Mouse (Mus musculus) duodenum, adult 2 months (tissue): Measurements from ENCODE around the gene Gm4969. TPM values are rescaled to one million over a fixed set of nuclear protein-coding genes. Genes with fewer than 3 reads are reported as not detected.

Source experiments
- polyA plus RNA-seq: library from polyadenylated mRNA; depleted of rRNA; stranded (reverse); fragments of >200 nt; gene quantifications from 2 replicates; pipeline ENCODE4 v1.2.3, GENCODE M21; 2012; ENCODE audit warnings: low replicate concordance; rRNA removed

Gm4969 gene
- not detected in 2 replicates for polyA plus RNA-seq

DNA sequence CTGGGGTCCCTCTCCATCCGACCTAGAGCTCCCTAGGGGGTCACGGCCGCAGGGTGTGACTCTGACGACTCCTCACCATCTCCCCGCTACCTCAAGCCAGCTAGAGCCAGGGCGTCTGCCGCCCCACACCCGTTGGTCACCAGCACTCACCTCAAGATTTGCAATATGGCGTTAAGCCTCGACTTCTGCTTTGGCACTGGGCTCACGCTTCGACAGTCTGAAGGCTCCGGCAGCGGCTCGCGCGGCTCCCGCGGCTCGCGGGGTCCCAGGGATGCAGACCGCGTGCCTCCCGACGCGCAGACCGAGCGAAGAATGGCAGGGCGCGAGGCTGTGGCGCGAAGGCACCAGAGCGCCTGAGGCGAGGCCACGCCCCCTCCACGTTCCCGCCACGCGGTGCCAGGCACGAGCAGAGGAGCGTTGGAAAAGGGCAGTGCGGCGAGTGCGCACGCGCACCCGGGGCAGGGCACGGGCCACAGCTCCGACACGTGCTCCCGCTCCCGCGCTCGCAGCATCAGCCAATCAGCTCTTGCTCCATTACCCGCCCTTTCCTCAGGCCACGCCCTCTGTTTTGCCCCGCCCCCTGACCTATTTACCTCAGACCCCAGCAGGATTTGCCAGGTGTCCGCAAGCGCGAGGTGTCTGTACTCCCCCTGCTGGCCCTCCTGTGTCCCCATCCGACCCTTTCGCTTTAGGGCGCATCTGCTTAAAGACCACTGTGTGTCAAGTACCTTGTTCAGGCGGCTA is at the start of gene Gm4969:
Gene Gm4969 (minus strand): TSS at position 341 of the 744 bp plus-strand sequence.

DNA sequence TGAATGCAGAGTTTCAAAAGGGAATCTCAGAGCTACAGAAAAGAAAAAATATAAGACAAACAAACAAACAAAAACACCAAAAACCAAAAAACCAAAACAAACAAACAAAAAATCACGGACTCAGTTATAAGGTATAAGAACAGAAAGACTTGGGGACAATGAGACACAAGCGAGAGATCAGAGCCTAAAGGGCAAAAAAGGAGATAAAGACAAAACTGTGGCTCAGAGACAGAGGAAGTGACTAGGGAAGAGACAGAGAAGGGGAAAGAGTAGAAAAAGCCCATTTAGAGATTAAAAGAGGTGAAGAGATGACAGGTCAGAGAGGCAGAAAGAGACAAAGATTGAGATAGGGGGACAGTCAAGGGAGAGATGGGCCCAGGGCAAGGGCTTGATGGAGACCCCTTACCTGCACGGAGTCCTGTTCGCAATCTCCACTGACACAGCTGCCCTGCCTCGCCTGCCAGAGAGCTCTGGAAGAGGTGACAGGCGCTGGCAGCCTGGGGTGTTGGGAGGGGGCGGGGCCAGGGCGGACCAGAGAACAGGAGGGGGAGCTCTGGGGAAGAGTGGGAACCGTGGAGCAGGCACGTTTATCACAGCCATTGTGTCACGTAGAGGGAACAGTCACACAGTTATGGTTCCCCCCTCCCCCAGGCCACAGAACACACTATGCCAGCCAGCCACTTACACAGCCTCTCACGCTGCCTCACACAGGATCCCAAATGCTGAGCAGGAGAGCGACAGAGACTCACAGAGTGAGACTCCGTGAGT is 47.7 kb upstream of the Gm4969 start, which contains the start of gene Gipr:
Gene Gipr (minus strand): TSS at position 472 of the 768 bp plus-strand sequence.

DNA sequence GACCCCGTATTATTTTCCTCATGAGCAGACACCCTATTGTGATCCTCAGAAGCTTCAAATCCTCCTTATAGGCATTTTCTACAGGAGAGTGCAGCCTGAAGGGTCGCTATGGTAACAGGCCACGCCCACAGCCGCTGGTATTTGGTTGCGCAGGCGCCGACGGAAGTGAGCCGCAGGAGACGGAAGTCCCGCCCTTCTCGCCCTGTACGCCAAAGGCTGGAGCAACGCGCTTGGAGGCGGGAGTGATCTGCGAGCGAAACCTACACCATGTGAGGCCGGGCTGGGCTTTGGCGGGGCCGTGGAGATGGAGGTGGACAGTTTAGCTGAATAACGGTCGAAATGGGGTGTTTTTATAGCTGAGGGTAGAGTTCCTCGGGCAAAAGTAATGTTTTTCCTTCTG is 31.5 kb upstream of the Gm4969 start, which contains the start of gene Snrpd2:
Gene Snrpd2 (plus strand): TSS at position 97 of the 400 bp plus-strand sequence.

DNA sequence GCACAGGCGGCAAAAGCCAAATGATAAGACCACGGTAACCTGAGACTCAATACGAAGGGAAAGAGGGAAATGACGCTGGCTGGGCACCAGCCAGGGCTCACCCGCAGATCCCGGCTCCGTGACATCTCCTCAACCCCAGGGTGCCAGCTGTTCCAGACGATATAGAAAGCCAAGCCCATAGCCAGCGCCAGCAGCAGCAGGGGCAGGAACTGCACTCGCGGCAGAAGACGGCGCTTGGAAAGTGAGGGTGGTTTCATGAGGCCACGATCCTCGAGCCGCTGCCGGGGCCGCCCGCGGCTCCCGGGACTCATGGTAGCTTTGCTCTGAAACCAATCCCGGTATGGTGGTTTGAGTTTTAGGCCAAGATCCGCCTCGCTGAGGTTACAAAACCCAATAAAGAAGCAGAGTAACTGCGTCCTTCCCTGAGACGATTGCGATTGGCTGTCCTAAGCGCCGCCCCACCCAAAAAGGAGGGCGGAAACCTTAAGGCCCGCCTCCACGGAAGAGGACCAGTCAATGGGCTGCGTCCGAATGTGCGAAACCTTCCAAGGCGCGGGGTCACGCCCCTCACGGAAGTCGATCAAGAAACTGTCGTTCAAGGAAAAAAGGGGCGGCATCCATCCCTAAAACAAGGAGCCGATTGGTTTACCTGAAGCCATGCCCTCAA is 30.8 kb upstream of the Gm4969 start, which contains the start of gene Qpctl:
Gene Qpctl (minus strand): TSS at position 417 of the 667 bp plus-strand sequence.

DNA sequence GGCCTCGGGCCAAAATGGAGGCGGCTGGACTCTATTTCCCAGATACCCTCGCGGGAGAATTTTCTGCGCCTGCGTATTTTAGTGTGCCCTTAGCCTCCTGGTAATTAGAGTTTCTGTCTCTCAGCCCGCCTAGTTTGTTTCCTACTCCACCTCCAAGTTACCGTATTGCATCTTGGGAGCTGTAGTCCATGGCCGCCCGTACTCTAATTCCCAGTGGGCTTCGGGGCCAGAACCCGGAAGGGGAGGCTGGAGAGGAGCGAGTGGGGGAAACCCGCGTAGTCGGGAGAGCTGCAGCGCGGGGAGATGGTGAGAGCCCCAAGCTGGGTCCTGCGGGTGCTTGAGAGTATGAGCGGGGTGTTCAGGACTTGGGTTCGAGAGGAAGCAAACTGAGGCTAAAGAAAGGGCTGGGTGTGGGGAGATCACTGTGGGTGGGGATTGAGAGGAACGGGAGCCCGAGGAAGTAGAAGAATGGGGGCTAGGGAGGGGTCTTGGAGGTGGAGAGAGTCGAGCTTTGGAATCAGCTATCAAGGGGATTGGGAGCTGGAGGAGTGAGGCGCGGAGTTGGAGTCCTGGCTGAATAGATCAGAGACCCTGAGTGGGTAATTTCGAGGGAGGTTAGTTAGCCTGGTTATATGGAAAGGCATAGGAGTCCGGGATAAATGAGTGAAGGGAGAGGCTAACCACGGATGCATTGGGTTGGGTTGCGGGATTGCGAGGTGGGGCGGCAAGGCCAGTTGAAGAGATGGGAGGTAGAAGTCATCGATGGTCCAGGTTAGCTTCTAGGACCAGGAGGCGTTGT is 1.7 kb upstream of the Gm4969 start, which contains the start of gene Fbxo46:
Gene Fbxo46 (plus strand): TSS at position 229 of the 799 bp plus-strand sequence.

DNA sequence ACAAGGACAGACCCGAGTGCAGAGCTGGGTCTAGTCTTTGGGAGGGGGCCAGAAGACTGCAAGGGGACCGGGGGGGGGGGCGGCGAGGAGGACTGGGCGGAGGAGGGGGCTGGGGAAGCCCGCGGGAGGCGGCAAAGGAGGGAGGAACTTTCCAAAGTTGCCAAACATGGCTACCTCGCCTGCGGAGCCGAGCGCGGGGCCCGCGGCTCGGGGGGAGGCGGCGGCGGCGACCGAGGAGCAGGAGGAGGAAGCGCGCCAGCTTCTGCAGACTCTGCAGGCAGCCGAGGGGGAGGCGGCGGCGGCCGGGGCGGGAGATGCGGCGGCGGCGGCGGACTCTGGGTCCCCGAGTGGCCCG is 23.7 kb downstream of the Gm4969 start, which contains the start of gene Six5:
Gene Six5 (plus strand): TSS at position 124 of the 355 bp plus-strand sequence.

DNA sequence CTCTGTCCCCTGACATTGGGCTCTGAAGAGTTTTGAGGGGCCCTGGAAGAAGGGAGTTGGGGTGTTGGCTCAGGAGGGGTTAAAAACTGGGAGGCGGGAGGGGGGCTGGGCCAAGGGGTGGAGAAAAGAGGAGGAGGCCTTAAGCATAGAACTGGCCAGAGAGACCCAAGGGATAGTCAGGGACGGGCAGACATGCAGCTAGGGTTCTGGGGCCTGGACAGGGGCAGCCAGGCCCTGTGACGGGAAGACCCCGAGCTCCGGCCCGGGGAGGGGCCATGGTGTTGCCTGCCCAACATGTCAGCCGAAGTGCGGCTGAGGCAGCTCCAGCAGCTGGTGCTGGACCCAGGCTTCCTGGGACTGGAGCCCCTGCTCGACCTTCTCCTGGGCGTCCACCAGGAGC is 34.5 kb downstream of the Gm4969 start, which contains the start of gene Dmpk:
Gene Dmpk (plus strand): TSS at position 149 of the 400 bp plus-strand sequence.

DNA sequence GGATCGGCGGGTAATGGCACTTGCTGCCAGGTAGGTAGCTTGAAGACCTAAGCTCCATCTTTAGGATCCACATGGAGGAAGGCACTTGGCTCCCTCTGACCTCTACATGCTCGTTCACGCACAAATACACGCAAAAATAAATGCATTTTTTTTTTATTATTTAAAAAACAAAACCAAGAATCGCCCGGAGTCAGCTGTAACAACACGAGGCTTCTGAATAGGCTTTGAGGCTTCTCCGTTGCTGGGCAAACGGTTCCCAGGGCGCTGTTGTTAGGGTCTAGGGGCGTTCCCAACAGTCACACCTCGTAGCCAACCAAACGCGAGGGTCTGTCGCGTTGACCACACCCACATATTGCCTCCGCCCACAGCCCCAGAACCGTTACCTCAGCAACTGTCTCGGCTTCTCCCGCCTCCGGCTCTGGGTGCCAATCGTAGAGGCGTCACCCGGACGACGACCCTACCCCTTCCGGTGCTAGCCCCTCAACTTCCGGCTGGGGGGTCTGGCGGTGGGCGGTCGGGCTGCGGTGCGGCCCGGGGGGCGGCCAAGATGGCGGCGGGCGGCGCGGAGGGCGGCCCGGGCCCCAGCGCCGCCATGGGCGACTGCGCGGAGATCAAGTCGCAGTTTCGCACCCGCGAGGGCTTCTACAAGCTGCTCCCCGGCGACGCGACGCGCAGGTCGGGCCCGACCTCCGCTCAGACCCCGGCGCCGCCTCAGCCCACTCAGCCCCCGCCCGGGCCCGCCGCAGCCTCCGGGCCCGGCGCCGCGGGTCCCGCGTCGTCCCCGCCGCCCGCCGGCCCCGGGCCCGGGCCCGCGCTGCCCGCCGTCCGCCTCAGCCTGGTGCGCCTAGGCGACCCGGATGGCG is 42.2 kb downstream of the Gm4969 start, which contains the start of gene Dmwd:
Gene Dmwd (plus strand): TSS at position 505 of the 863 bp plus-strand sequence.

DNA sequence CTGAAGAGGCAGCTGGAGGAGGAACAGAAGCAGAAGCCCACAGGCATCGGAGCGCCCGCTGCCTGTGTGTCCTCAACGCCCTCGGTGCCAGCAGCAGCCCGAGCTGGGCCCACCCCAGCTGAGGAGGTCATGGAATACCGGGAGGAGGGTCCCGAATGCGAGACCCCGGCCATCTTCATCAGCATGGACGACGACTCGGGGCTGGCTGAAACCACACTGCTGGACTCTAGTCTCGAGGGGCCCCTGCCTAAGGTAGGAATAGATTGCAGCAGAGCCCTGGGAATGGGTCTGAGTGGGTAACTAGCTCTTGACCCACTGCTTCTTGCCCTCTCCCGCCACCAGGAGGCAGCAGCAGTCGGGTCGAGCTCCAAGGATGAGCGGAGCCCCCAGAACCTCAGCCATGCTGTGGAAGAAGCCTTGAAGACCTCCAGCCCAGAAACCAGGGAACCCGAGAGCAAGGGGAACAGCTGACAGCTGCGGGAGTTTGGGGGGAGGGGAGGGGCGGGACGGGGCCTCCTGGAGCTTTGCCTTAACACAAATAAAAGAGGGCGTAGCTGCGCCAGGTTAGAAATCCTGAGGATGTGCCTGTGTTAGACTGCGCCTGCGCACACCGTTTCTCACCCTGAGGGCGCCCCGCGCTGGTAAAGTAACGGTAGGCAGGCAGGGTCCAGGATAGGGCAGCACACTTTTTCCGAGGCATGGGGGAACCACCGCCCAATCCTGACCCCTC is 64.0 kb downstream of the Gm4969 start, which contains the start of gene Rsph6a:
Gene Rsph6a (plus strand): TSS at position 644 of the 730 bp plus-strand sequence.

Other genes with a start within 250 kb of the Gm4969 start
- gene Pglyrp1, start 247.0 kb downstream of the Gm4969 start, polyA plus RNA-seq, result 561 and 1,240 TPM in 2 replicates
- gene Ccdc61, start 208.0 kb downstream of the Gm4969 start, polyA plus RNA-seq, result 19.3 and 30.1 TPM in 2 replicates
- 0.37 and 0.51 TPM in 2 replicates for gene Nova2, start 192.5 kb downstream of the Gm4969 start, polyA plus RNA-seq
- gene Nanos2, start 131.0 kb downstream of the Gm4969 start, polyA plus RNA-seq, result not detected in 2 replicates
- 3.6 and 3.9 TPM in 2 replicates for gene Mypop, start 127.1 kb downstream of the Gm4969 start, polyA plus RNA-seq
- 23.6 and 38.4 TPM in 2 replicates for gene Irf2bp1, start 114.3 kb downstream of the Gm4969 start, polyA plus RNA-seq
- gene Foxa3, start 94.8 kb downstream of the Gm4969 start, polyA plus RNA-seq, result 18.5 and 24.2 TPM in 2 replicates
- gene Sympk, start 94.0 kb downstream of the Gm4969 start, polyA plus RNA-seq, result 66.3 and 76.2 TPM in 2 replicates
- gene Rsph6a, start 63.7 kb downstream of the Gm4969 start, polyA plus RNA-seq, result 0.05 TPM in 1 of 2 replicates, not detected in the other
- 16.6 and 18.3 TPM in 2 replicates for gene Dmwd, start 42.1 kb downstream of the Gm4969 start, polyA plus RNA-seq
- 422 and 649 TPM in 2 replicates for gene Dmpk, start 34.5 kb downstream of the Gm4969 start, polyA plus RNA-seq
- 15.0 and 23.1 TPM in 2 replicates for gene Six5, start 23.8 kb downstream of the Gm4969 start, polyA plus RNA-seq
- 8.6 and 15.0 TPM in 2 replicates for gene Fbxo46, start 1.5 kb upstream of the Gm4969 start, polyA plus RNA-seq
- 6.5 and 11.2 TPM in 2 replicates for gene Qpctl, start 30.9 kb upstream of the Gm4969 start, polyA plus RNA-seq
- gene Snrpd2, start 31.4 kb upstream of the Gm4969 start, polyA plus RNA-seq, result 6.2 and 7.1 TPM in 2 replicates
- 0.63 and 0.77 TPM in 2 replicates for gene Gipr, start 47.8 kb upstream of the Gm4969 start, polyA plus RNA-seq
- gene Eml2, start 58.1 kb upstream of the Gm4969 start, polyA plus RNA-seq, result 20.3 and 22.0 TPM in 2 replicates
- gene Gpr4, start 94.2 kb upstream of the Gm4969 start, polyA plus RNA-seq, result 5.1 and 6.3 TPM in 2 replicates
- gene Opa3, start 110.0 kb upstream of the Gm4969 start, polyA plus RNA-seq, result 24.2 and 25.9 TPM in 2 replicates
- gene Vasp, start 153.4 kb upstream of the Gm4969 start, polyA plus RNA-seq, result 436 and 468 TPM in 2 replicates
- 1.4 and 23.4 TPM in 2 replicates for gene Ppm1n, start 161.7 kb upstream of the Gm4969 start, polyA plus RNA-seq
- 13.4 and 16.6 TPM in 2 replicates for gene Rtn2, start 164.3 kb upstream of the Gm4969 start, polyA plus RNA-seq
- gene Fosb, start 191.7 kb upstream of the Gm4969 start, polyA plus RNA-seq, result 0.99 and 6.4 TPM in 2 replicates
- gene Ercc1, start 226.4 kb upstream of the Gm4969 start, polyA plus RNA-seq, result 14.9 and 16.2 TPM in 2 replicates
- 1.9 and 5.3 TPM in 2 replicates for gene Cd3eap, start 241.1 kb upstream of the Gm4969 start, polyA plus RNA-seq
- gene Ppp1r13l, start 241.4 kb upstream of the Gm4969 start, polyA plus RNA-seq, result 7.7 and 8.8 TPM in 2 replicates